Mouse (Mus musculus) embryonic stem cell, embryonic (primary cell): ENCODE data around the gene Il12rb1.

ENCODE experiments used
- CTCF ChIA-PET, 4 experiments: fragments of 300-600 bp in 2 of 4; fragments of 350-600 bp in 2 of 4; sonication (Branson Sonifier 250); formaldehyde crosslinking; loops; one replicate each; lab custom pipeline; 2022; ENCODE audit warnings: inconsistent platforms in 2 of 4; lab: Charles Lee
- POLR2A ChIA-PET, 4 experiments: fragments of 300-600 bp in 2 of 4; fragments of 350-600 bp in 2 of 4; sonication (Branson Sonifier 250); formaldehyde crosslinking; loops; one replicate each; lab custom pipeline; 2022; ENCODE audit warnings: antibody characterized with exemption in 4 of 4, inconsistent platforms in 1 of 4; lab: Charles Lee

Il12rb1 gene

DNA sequence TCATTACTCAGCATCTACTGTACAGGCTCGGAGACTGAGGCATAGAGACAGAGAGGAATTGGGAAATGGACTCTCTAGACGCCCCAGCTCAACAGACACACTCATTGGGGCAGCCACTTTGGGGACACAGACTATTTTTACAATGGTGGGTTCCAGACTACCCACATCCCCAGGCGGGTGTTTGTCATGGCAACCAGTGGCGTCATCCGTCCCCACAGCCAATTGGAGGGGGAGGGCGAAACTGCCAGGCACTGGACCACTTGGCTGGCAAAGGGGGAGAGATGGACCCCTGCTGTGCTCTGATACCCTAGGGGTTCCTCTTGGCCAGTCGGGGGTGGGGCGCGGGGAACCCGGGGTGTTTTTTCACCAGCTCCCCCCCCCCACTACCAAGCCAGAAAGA lies 7.6 kb upstream of the Il12rb1 start:
- ChIA-PET POLR2A (interaction anchor here in 2 of 4 experiments (1.6 to 2.1 kb wide), 4 partner anchors 8 to 102 kb away, joined by 3 to 6 read pairs (median 4); partner anchors contain the start of gene Jund (in 1 of the 2)), CTCF (interaction anchor here in 1 of 4 experiments (0.6 kb wide), 1 partner anchor 19 kb away, joined by 6 read pairs; no protein-coding TSS in a partner anchor)

DNA sequence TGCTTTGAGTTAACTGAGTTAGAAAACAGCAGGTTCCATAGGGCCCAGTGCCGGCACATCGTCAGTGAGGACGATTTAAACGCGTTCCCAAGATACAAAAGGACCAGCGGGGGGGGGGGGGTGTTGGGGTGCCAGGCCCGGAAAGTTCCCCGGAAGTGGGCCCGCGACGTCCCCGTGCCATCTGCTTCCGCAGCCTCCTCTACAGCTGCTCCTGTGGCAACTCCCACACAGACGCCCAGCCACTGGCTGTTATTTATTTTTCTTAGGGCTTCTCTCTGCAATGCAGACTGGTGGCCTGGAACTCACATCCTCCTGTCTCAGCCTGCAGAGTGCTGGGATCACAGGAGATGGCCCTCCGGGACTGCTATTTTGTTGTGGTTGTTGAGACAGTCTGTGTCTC lies 7.1 kb upstream of the Il12rb1 start:
- ChIA-PET CTCF (interaction anchor here in 1 of 4 experiments (0.6 kb wide), 1 partner anchor 52 kb away, joined by 4 read pairs; no protein-coding TSS in a partner anchor), POLR2A (interaction anchor here in 2 of 4 experiments (0.6 to 1.6 kb wide), 3 partner anchors 9 to 19 kb away, joined by 3 to 6 read pairs (median 4); no protein-coding TSS in a partner anchor)

DNA sequence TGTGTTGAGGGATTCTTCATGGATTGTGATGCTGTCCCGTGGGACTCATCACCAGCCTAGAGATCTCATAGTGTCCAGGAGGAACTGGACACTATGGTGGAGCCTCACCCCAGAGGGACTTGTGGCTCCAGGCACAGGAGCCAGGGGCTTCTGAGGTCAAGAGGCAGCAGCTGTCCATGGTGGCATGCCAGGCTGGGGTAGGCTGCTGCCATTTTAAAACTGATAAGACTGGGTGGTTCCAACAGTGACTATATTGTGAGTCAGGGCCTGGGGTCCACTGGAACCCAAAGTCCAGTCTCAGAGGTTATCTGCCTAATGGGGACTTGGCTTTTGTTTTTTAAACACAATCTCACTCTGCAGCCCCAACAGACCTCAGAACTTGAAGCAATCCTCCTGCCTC lies 6.4 kb upstream of the Il12rb1 start:
- POLR2A ChIA-PET: interaction anchor here in 3 of 4 experiments (0.6 to 4.5 kb wide), 7 partner anchors 9 to 38 kb away, joined by 4 to 44 read pairs (median 14); partner anchors contain the start of gene Arrdc2 (in 2 of the 3)
- CTCF ChIA-PET: interaction anchor here in 1 of 4 experiments (0.6 kb wide), 1 partner anchor 51 kb away, joined by 4 read pairs; no protein-coding TSS in a partner anchor

DNA sequence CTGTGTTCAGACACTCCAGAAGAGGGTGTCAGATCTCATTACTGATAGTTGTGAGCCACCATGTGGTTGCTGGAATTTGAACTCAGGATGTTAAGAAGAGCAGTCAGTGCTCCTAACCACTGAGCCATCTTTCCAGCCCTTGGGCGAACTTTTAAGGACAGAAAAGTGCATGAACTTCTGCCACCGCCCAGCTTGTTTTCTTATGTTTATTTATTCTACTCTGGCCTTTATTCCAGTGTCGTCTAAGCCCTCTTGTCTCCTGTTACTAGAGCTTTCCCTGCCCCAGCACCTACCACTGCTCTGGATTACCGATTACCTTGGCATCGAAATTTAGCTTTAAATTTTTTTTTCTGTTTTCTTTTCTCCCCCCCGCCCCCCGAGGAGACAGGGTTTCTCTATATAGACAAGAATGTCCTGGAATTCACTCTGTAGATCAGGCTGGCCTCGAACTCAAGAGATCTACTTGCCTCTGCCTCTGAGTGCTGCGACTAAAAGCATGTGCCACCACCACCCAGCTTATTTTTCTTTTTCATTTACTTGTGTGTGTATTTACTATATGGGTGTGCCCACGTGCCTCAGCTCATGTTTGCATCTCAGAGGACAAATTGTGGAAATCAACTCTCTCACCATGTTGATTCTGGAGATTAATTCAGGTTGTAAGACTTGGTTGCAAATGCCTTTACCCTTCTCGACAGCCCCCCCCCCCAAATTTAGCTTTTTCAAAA lies 5.3 kb upstream of the Il12rb1 start:
- ChIA-PET CTCF (interaction anchor here in 3 of 4 experiments (0.6 to 1.7 kb wide), 12 partner anchors 11 to 1288 kb away, joined by 3 to 14 read pairs (median 4); partner anchors contain the start of genes Gm3336 (in 1 of the 3) and Mpv17l2 (in 1 of the 3)), POLR2A (interaction anchor here (0.5 to 5.3 kb wide), 47 partner anchors 10 to 452 kb away, joined by 3 to 73 read pairs (median 4); partner anchors contain the start of genes Arrdc2 (in 4 of the 4), Jund (in 3 of the 4), Lsm4 (in 1 of the 4) and Pgpep1 (in 1 of the 4))

DNA sequence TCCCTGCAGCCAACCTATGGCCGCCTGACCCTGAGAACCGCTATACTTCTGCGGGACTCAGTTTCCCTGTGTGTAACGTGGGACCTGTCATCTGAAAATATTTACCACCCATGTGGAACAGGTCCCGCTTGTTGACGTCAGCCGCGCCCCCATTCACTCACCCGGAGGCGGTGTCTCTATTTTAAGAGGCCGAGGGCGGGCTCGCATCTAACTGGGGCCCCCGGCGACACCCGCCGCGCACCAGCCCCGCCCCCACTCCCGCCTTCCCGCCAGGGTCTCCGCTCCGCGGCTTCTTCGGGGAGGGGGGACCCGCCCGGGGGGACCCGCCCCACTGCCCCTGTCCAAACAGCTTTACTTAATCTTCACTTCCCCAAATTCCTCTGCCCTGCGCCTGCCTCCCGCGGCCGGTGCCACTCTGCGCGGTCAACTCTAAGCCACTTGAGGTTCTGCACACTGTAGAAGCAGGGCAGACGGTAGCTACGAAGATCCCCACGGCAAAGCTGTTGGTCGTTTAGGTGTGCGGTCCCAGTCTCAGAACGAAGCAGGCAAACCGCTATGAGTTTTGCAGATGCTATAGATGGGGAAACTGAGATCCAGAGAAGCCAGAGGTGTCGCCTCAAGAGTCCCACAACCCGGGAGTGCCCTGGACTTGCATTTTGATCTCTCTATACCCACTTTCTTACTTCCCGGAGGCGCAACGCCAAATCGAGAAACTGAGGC lies 4.3 kb upstream of the Il12rb1 start:
- POLR2A ChIA-PET: interaction anchor here (0.5 to 5.3 kb wide), 48 partner anchors 11 to 453 kb away, joined by 3 to 73 read pairs (median 4); partner anchors contain the start of genes Arrdc2 (in 4 of the 4), Jund (in 4 of the 4), Lsm4 (in 2 of the 4) and Mpv17l2 (in 1 of the 4)
- CTCF ChIA-PET: interaction anchor here in 3 of 4 experiments (0.5 to 2.6 kb wide), 12 partner anchors 16 to 1287 kb away, joined by 3 to 14 read pairs (median 4); partner anchors contain the start of gene Gm3336 (in 1 of the 3)

DNA sequence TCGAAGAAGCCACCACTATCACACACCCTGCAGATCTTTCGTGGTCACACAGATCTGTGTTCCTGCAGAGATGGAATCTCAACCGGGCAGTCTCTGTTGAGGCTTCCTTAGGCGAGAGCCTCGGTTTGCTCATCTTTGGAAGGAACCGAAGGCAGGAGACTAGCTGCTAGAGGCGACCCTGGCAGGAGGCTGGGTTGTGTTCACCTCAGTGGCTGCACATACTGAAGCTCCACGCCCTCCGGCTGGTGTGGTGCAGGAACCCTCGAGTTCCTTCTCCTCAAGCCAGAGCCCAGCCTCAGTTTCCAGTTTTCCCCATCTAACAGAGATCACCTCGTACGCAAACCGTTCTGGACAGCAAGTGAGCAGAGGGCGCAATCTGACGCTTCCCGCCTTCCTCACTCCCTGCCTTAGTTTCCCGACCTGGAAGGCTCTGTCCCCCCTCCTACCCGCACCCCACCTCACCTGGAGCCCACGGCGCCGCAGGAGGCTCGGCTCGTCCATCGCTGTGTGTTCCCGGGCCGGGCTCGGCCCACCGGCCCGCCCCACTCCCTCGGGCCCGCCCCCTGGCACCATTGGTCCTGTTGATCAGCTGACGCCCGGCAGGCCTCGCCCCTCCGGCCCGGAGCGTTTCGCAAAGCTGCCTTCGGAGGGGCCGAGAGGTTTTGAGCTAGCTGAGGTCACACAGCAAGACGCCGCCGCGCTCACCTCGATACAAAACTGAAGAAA lies 3.6 kb upstream of the Il12rb1 start, which contains the start of gene Mast3:
Gene Mast3 (minus strand): TSS at position 574 of the 726 bp plus-strand sequence.
- POLR2A ChIA-PET: interaction anchor here (0.5 to 5.3 kb wide), 55 partner anchors 9 to 193 kb away, joined by 3 to 73 read pairs (median 5); partner anchors contain the start of genes Jund (in 4 of the 4), Arrdc2 (in 3 of the 4), Lsm4 (in 2 of the 4) and Mpv17l2 (in 2 of the 4)
- CTCF ChIA-PET: interaction anchor here in 3 of 4 experiments (0.5 to 2.6 kb wide), 19 partner anchors 12 to 682 kb away, joined by 3 to 10 read pairs (median 4); partner anchors contain the start of gene Gm3336 (in 1 of the 3)

DNA sequence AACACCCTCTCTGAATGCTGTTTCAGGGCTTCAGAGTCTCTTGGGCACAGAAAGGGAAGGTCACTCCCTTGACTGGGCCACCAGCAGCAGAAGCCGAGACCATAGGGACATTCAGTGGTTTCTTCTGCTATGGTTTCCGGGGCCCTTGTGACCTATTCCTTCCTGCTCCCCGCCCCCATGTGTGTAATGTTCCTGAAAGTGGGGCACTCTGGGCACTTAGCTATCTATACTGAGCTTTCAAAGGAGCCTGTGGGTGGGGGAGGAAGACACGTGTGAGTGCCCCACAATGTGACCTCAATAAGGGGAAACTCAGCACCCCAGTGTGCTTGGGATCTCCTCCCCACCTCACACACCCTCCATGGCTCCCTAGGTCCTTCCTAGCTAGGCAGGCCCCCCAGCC lies 1.7 kb upstream of the Il12rb1 start:
- ChIA-PET POLR2A (interaction anchor here in 2 of 4 experiments (0.9 to 5.3 kb wide), 10 partner anchors 8 to 108 kb away, joined by 3 to 73 read pairs (median 8); partner anchors contain the start of genes Arrdc2 (in 1 of the 2), Jund (in 1 of the 2) and Rpl18a (in 1 of the 2)), CTCF (no interaction called here)

DNA sequence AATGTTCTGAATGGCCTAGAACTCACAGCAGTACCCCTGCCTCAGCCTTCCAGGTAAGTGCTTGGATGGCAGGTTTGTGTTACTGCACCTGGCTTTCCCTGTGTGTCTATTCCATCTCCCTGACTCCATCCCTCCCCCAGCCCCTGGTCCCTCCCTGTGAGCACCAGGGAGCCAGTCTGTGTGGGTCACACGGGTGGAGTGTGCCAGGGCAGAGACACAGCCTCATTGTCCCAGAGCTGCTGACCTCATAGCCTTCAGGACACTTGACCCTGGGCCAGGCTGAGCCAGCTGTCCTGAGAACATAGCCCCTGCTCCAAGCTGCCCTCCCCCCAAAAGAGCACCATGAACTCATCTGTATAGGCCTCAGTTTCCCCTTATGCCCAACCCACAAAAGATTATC lies 945 bp upstream of the Il12rb1 start:
- ChIA-PET CTCF (no interaction called here), POLR2A (interaction anchor here in 2 of 4 experiments (0.9 to 5.3 kb wide), 6 partner anchors 9 to 32 kb away, joined by 3 to 73 read pairs (median 4); partner anchors contain the start of gene Arrdc2 (in 1 of the 2))

DNA sequence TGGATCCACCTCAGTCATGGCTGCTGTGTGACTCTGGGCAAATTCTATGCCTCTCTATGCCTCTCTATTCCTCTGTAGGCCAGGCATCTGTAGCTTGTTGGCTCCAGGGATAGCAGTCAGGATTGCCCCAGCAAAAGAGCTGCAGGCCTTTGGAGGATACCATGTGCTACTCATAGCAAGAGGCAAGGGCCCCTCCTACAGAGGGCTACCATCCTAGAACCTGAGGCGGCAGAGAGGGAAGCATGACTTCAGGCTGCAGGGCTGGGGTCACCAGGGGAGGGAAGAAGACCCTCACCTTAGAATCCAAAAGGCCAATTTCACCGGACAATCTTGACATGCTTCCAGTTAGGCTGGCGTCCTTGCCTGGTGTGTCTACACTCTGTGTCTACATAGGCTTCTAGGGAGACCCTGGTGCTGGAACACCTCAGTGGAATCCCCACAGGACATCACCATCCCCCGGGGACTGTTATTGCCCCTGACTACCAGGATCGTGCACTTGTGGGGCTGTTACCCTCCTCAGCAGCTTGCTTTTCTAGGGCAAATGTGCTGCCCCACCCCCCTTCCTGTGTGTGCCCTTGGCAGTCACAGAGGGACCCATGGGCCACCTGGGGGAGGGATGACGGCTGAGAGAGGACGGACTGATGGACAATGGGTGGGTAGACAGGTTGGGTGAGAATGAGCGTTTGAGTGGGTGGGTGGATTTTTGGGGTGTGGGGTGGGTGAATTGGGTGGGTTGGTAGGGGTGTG lies 879 bp downstream of the Il12rb1 start:
- ChIA-PET POLR2A (interaction anchor here in 3 of 4 experiments (0.5 to 3.4 kb wide), 11 partner anchors 11 to 424 kb away, joined by 3 to 14 read pairs (median 4); partner anchors contain the start of genes Arrdc2 (in 1 of the 3) and Mpv17l2 (in 1 of the 3)), CTCF (interaction anchor here in 2 of 4 experiments (0.8 kb wide), 2 partner anchors 12 to 30 kb away, joined by 3 read pairs; partner anchors contain the start of gene Arrdc2 (in 1 of the 2))

DNA sequence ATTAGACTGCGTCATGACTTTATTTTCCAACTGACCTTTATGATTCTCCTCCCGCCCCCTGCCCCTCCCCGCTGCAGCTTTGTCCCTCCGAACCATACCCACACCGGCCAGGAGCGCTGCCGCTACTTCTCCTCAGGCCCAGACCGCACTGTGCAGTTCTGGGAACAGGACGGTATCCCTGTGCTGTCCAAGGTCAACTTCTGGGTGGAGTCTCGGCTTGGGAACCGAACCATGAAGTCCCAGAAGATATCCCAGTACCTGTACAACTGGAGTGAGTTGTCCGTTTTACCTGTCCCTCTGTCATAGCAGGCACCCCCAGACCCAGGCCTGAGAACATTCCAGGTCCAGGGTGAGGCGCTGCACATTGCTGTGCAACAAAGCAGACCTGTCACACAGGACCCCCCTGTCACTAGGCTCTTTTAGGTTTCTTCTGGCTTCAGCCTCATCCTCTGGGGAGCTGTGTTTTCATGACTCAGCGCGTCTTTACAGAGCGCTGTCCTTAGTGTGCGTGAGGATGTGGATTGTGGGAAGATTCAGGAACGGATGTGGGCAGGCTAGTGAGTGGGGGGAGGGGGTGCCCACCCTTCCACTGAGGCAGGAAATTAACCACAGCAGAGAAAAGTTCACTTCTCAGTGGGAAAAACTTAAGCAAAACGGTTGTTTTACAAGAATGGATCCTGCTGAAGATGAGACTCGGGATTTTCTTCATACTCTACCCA lies 2.9 kb downstream of the Il12rb1 start:
- POLR2A ChIA-PET: interaction anchor here in 3 of 4 experiments (0.5 to 3.4 kb wide), 9 partner anchors 9 to 34 kb away, joined by 3 to 14 read pairs (median 7); partner anchors contain the start of genes Arrdc2 (in 2 of the 3) and Pik3r2 (in 2 of the 3)
- CTCF ChIA-PET: interaction anchor here in 2 of 4 experiments (1.0 to 1.4 kb wide), 2 partner anchors 34 kb away, joined by 3 to 4 read pairs; no protein-coding TSS in a partner anchor

DNA sequence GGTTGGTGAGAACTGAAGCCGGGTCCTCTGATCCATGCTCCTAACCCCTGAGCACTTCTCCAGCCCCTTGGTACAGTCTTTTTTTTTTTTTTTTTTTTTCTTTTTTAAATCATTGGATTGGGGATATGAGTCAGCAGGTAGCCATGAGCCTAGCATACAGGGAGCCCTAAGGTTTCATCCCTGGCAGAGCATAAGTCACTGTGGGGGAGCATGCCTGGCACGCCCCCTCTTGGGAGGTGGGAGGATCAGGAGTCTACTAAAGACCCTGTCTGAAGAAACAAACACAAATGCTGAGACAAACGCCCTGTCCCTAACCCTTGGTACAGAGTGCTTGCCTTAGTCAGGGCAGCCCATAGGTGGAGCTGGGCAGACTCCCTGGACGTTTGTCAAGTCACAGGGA lies 3.8 kb downstream of the Il12rb1 start:
- POLR2A ChIA-PET: no interaction called here
- CTCF ChIA-PET: no interaction called here

DNA sequence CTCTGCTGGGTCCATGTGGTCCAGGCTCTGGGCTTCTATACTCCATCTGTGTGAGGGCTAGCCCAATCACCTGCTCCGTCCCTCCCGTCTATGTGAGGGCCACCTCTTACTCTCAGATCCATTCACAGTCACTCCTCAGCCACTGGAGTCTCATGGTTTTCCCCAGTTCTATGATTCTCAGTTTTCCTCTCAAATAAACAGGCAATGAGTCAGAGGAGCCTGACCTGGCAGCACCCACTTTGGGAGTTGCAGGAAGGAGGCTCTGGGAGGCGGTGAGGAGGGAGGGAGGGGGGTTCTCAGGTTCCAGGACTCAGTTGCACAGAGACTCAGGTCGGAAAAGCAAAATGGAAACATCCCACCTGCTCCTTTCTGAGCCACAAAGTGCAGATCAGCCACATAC lies 4.6 kb downstream of the Il12rb1 start:
- ChIA-PET POLR2A (interaction anchor here in 2 of 4 experiments (0.8 to 1.2 kb wide), 2 partner anchors 16 to 114 kb away, joined by 3 read pairs; partner anchors contain the start of gene Jund (in 1 of the 2)), CTCF (no interaction called here)

DNA sequence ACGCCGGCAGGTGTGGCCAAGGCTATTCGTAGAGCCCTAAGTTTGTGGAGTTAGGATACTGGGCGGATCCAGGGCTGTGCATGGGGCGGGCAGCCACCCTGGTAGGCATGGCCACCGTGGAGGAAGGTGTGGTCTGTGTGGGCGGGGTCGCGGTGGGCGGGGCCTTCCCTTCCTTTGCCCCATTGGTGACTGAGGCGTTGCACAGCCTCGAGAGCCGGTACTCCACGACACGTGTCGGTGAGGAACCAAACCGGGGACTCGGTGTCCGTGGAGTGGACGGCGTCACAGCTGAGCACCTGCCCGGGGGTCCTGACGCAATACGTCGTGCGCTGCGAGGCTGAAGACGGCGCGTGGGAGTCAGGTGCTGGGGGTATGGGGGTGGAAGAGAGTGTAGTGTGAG lies 8.4 kb downstream of the Il12rb1 start:
- CTCF ChIA-PET: interaction anchor here in 2 of 4 experiments (1.2 to 1.5 kb wide), 2 partner anchors 28 to 54 kb away, joined by 3 to 4 read pairs; no protein-coding TSS in a partner anchor
- POLR2A ChIA-PET: interaction anchor here in 3 of 4 experiments (0.9 to 15.6 kb wide), 15 partner anchors 9 to 118 kb away, joined by 3 to 391 read pairs (median 4); partner anchors contain the start of genes Arrdc2 (in 2 of the 3), Mast3 (in 2 of the 3), Il12rb1 (in 1 of the 3) and Jund (in 1 of the 3)

DNA sequence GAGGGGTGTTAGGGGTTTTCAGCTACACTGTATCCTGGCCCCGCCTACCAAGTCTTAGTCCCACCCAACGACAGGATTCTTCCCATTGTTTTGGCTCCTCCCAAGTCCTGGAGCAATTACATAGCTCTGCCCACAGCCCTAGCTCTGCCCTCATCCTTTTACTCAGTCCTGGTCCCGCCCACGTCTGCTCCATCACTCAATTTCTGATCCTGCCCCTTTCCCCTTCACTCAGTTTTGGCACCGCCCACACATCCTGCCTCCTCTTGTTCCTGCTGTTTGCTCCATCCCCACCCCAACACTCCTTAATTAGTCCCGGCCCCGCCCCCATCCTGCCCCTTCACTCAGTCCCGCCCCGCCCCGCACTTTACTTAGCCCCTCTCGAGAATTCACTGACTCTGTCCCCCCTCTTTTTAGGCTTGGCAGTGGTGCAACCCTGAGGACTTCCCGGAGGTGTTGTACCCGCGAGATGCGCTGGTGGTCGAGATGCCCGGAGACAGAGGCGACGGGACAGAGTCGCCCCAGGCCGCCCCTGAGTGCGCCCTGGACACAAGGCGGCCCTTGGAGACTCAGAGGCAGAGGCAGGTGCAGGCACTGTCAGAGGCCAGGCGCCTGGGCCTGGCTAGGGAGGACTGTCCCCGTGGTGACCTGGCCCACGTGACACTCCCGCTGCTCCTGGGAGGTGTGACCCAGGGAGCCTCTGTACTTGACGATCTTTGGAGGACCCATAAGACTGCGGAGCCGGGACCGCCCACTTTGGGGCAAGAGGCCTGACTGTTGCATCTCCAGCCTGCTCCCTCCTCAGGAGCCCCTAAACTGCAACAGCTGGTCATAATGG lies 12.1 kb downstream of the Il12rb1 start:
- CTCF ChIA-PET: interaction anchor here (0.5 to 4.1 kb wide), 44 partner anchors 14 to 750 kb away, joined by 3 to 64 read pairs (median 4); partner anchors contain the start of genes Arrdc2 (in 2 of the 4), Gm3336 (in 1 of the 4), Lsm4 (in 1 of the 4) and Mast3 (in 1 of the 4)
- POLR2A ChIA-PET: interaction anchor here (0.5 to 15.6 kb wide), 93 partner anchors 8 to 849 kb away, joined by 3 to 391 read pairs (median 4); partner anchors contain the start of genes Arrdc2 (in 4 of the 4), Jund (in 3 of the 4), Mast3 (in 3 of the 4) and Rpl18a (in 3 of the 4)
